In the genomic region with DNA sequence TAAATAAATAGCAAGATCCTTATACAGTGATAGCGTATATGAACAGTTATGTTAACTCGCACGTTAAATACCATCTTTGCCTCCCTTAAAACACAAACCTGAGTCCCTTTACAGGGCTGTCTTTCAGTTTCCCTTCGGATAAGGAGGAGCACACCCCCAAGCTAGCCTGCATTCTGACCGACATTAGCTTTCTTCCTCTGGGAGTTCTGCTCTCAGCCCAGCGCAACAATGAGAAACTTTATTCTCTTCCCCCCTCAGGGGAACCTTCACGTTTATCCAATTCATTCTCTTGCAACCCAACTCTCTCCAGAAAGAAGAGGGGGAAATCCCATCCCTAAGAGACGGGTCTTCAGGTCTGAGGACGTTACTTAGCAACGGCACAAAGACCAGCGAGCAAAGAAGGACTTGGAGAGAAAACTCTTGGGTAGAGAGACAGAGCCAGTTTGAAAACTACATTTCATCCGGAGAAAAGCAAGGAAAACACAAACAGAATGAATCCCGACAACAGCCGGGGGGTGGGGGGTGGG, we compare ENCODE assay signal across 9 mouse cellular contexts. TPM values are rescaled to one million over a fixed set of nuclear protein-coding genes. Genes with fewer than 3 reads are reported as not detected.
DNase-seq lines count a peak whose midpoint lies in the region; ATAC-seq and TF ChIP-seq lines count a peak whose summit lies in the region.
"Had no signal": no experiment of that assay in that cellular context is flagged by ENCODE, and none has a peak within 500 bp of the region (broad histone marks: within the 10 kb centered on the region; RNA-seq: fewer than 3 reads in every experiment).

No protein-coding gene starts in this region.

- WGBS in forebrain, embryonic 15.5 days: under 1% methylated on average over 14 of the region's 14 CpGs
- WGBS in liver, embryonic 16.5 days (ENCODE audit: insufficient replicate concordance): 5% methylated on average over 14 of the region's 14 CpGs

- H3K4me2 ChIP-seq in forebrain, embryonic 15.5 days (replicated peaks): peak overlapping the region; percentile 89
- H3K4me2 ChIP-seq in liver, embryonic 16.5 days (ENCODE audit: low read depth, low read length): peak overlapping the region; percentile 37; the same call in 1 of the 2 replicates

- no peaks in the 10 kb centered on the region for H3K9me3 ChIP-seq in ES-Bruce4 (replicated peaks; ENCODE audit: control insufficient read depth, insufficient read depth, low read length, poor library complexity, severe bottlenecking)
- no peaks in the 10 kb centered on the region for H3K9me3 ChIP-seq in forebrain, embryonic 15.5 days
- no peaks in the 10 kb centered on the region for H3K9me3 ChIP-seq in liver, embryonic 16.5 days (replicated peaks; ENCODE audit: control insufficient read depth, low read length)

- no peak for TF ChIP-seq EP300 in ES-Bruce4 (IDR thresholded peaks at IDR 0.05; ENCODE audit: insufficient read depth, low read depth, low read length)

- no peak for TF ChIP-seq CTCF in gastrocnemius, adult 2 months (IDR thresholded peaks at IDR 0.05)
- TF ChIP-seq CTCF in ES-Bruce4 (IDR thresholded peaks at IDR 0.05; ENCODE audit: low read depth, low read length): no peak

- H3K4me1 ChIP-seq in ES-Bruce4 (ENCODE audit: control insufficient read depth, insufficient read depth, low read length): peaks cover 4% of the 10 kb centered on the region
- peaks cover 22% of the 10 kb centered on the region for H3K4me1 ChIP-seq in forebrain, embryonic 15.5 days
- H3K4me1 ChIP-seq in liver, embryonic 16.5 days (ENCODE audit: control insufficient read depth, low read depth, low read length): no peaks in the 10 kb centered on the region

- peak overlapping the region; percentile 60 for H3K4me3 ChIP-seq in gastrocnemius, adult 2 months
- no peak overlapping the region for H3K4me3 ChIP-seq in ES-Bruce4 (ENCODE audit: low read depth, low read length)
- peak overlapping the region; percentile 52 for H3K4me3 ChIP-seq in forebrain, embryonic 15.5 days
- 0 out of 2 replicates have a peak overlapping the region, but pooled peaks have one; percentile 7 for H3K4me3 ChIP-seq in liver, embryonic 16.5 days (ENCODE audit: low read depth, low read length)

- H3K9ac ChIP-seq in ES-Bruce4 (ENCODE audit: low read depth, poor library complexity, severe bottlenecking): peak overlapping the region; percentile 14; the same call in 1 of the 2 replicates
- H3K9ac ChIP-seq in forebrain, embryonic 15.5 days (replicated peaks): peak overlapping the region; percentile 57
- H3K9ac ChIP-seq in liver, embryonic 16.5 days (ENCODE audit: low read depth, low read length): no peak overlapping the region

- DNase-seq in gastrocnemius, adult 2 months: no peak
- no peak for DNase-seq in gastrocnemius, adult 18-20 months (ENCODE audit: low spot score)
- no peak for DNase-seq in spleen, adult 12 weeks (ENCODE audit: low spot score)
- DNase-seq in natural killer cell, adult 2 months (ENCODE audit: low spot score in 2 of 2): no peak
- DNase-seq in layer of hippocampus, postnatal 36 days: no peak
- DNase-seq: kidney, postnatal 10 days had no signal

- H3K36me3 ChIP-seq in ES-Bruce4 (ENCODE audit: control insufficient read depth, insufficient read depth, low read length, poor library complexity, severe bottlenecking): no peaks in the 10 kb centered on the region
- H3K36me3 ChIP-seq in forebrain, embryonic 15.5 days: no peaks in the 10 kb centered on the region
- H3K36me3 ChIP-seq in liver, embryonic 16.5 days (ENCODE audit: control insufficient read depth, insufficient read depth): no peaks in the 10 kb centered on the region

- intact Hi-C loops in gastrocnemius, adult 2 months (cut with DNase I): no loop called here

- no peak for TF ChIP-seq POLR2A in ES-Bruce4 (IDR thresholded peaks at IDR 0.05; ENCODE audit: insufficient read depth, low read length)

- no peak overlapping the region for H3K27ac ChIP-seq in gastrocnemius, adult 2 months
- no peak overlapping the region for H3K27ac ChIP-seq in ES-Bruce4 (ENCODE audit: insufficient read depth, low read length)
- peak overlapping the region; percentile 41; the same call in 1 of the 2 replicates for H3K27ac ChIP-seq in forebrain, embryonic 15.5 days (replicated peaks)
- H3K27ac ChIP-seq in liver, embryonic 16.5 days (ENCODE audit: low read length): no peak overlapping the region

- peak; percentile 64 for ATAC-seq in forebrain, embryonic 15.5 days (replicated peaks)
- ATAC-seq in liver, embryonic 16.5 days (ENCODE audit: low read depth): no peak

- H3K27me3 ChIP-seq in ES-Bruce4 (ENCODE audit: control insufficient read depth, insufficient read depth, low read length, poor library complexity, severe bottlenecking): no peaks in the 10 kb centered on the region
- no peaks in the 10 kb centered on the region for H3K27me3 ChIP-seq in forebrain, embryonic 15.5 days
- H3K27me3 ChIP-seq in liver, embryonic 16.5 days (ENCODE audit: control insufficient read depth, insufficient read depth, low read depth, low read length): peaks cover 54% of the 10 kb centered on the region

RNA-seq across cellular contexts. Expression of a gene that starts 1.1 kb away (rescaled TPM):
- under 1 TPM; 0.61 to 0.78 TPM for total RNA-seq in gastrocnemius, adult 2 months (2021)
- total RNA-seq in gastrocnemius, adult 18-20 months (2021): under 1 TPM; 0.39 to 0.57 TPM
- 10.0 and 11.4 TPM in 2 replicates for polyA plus RNA-seq in ES-Bruce4 (2011; ENCODE audit: insufficient read depth, insufficient read length, low read depth, missing spikeins)
- 29.6 and 31.7 TPM in 2 replicates for polyA plus RNA-seq in forebrain, embryonic 15.5 days (2015; fragmentation: Nextera tagmentation; extraction: Ambion mirVana)
- polyA plus RNA-seq in liver, embryonic 16.5 days (2015; fragmentation: Nextera tagmentation; extraction: Ambion mirVana): 0.72 and 0.99 TPM in 2 replicates
- 10 to 100 TPM; 43.1 TPM for total RNA-seq in layer of hippocampus, postnatal 36 days (2021)

RNA-seq across cellular contexts. Expression of a gene that starts 22.5 kb away (rescaled TPM):
- 10 to 100 TPM; 17.2 to 19.5 TPM for total RNA-seq in gastrocnemius, adult 2 months (2021)
- total RNA-seq in gastrocnemius, adult 18-20 months (2021): 10 to 100 TPM; 16.6 to 17.1 TPM
- 65.8 and 67.6 TPM in 2 replicates for polyA plus RNA-seq in ES-Bruce4 (2011; ENCODE audit: insufficient read depth, insufficient read length, low read depth, missing spikeins)
- 51.4 and 57.1 TPM in 2 replicates for polyA plus RNA-seq in forebrain, embryonic 15.5 days (2015; fragmentation: Nextera tagmentation; extraction: Ambion mirVana)
- 15.0 and 16.5 TPM in 2 replicates for polyA plus RNA-seq in liver, embryonic 16.5 days (2015; fragmentation: Nextera tagmentation; extraction: Ambion mirVana)
- total RNA-seq in layer of hippocampus, postnatal 36 days (2021): 10 to 100 TPM; 49.8 to 54.0 TPM

RNA-seq across cellular contexts. Expression of a gene that starts 28.8 kb away (rescaled TPM):
- not detected for total RNA-seq in gastrocnemius, adult 2 months (2021)
- total RNA-seq in gastrocnemius, adult 18-20 months (2021): not detected
- not detected in 2 replicates for polyA plus RNA-seq in ES-Bruce4 (2011; ENCODE audit: insufficient read depth, insufficient read length, low read depth, missing spikeins)
- polyA plus RNA-seq in forebrain, embryonic 15.5 days (2015; fragmentation: Nextera tagmentation; extraction: Ambion mirVana): not detected in 2 replicates
- polyA plus RNA-seq in liver, embryonic 16.5 days (2015; fragmentation: Nextera tagmentation; extraction: Ambion mirVana): not detected in 2 replicates
- not detected for total RNA-seq in layer of hippocampus, postnatal 36 days (2021)

RNA-seq across cellular contexts. Expression of a gene that starts 48.1 kb away (rescaled TPM):
- 1 to 10 TPM; 1.9 to 3.5 TPM for total RNA-seq in gastrocnemius, adult 2 months (2021)
- total RNA-seq in gastrocnemius, adult 18-20 months (2021): 1 to 10 TPM; 2.3 TPM
- 16.5 and 23.2 TPM in 2 replicates for polyA plus RNA-seq in ES-Bruce4 (2011; ENCODE audit: insufficient read depth, insufficient read length, low read depth, missing spikeins)
- 44.4 and 44.8 TPM in 2 replicates for polyA plus RNA-seq in forebrain, embryonic 15.5 days (2015; fragmentation: Nextera tagmentation; extraction: Ambion mirVana)
- polyA plus RNA-seq in liver, embryonic 16.5 days (2015; fragmentation: Nextera tagmentation; extraction: Ambion mirVana): 3.0 and 3.1 TPM in 2 replicates
- total RNA-seq in layer of hippocampus, postnatal 36 days (2021): 10 to 100 TPM; 35.7 to 37.1 TPM

RNA-seq across cellular contexts. Expression of a gene that starts 48.5 kb away (rescaled TPM):
- total RNA-seq in gastrocnemius, adult 2 months (2021): 10 to 100 TPM; 48.0 to 56.2 TPM
- 10 to 100 TPM; 48.6 to 51.3 TPM for total RNA-seq in gastrocnemius, adult 18-20 months (2021)
- 66.5 and 67.4 TPM in 2 replicates for polyA plus RNA-seq in ES-Bruce4 (2011; ENCODE audit: insufficient read depth, insufficient read length, low read depth, missing spikeins)
- polyA plus RNA-seq in forebrain, embryonic 15.5 days (2015; fragmentation: Nextera tagmentation; extraction: Ambion mirVana): 59.5 and 62.9 TPM in 2 replicates
- 16.8 and 18.8 TPM in 2 replicates for polyA plus RNA-seq in liver, embryonic 16.5 days (2015; fragmentation: Nextera tagmentation; extraction: Ambion mirVana)
- total RNA-seq in layer of hippocampus, postnatal 36 days (2021): 10 to 100 TPM; 58.3 to 63.0 TPM

Comparison
In these comparisons a context has a peak if more than half of its experiments do, and no peak if none do; other contexts are left out.
1. RNA of a gene that starts 1.1 kb away (total RNA-seq): 43.1 TPM in layer of hippocampus, postnatal 36 days; 0.61 to 0.78 TPM in gastrocnemius, adult 2 months and 0.39 to 0.57 TPM in gastrocnemius, adult 18-20 months; every median in the first group is over 10 times any median in the second.